Mouse (Mus musculus) olfactory bulb, adult 2 months (tissue): ENCODE measurements at regions not wholly inside any gene's neighbourhood (a gene's known extent, or its start where the extent isn't known, plus 50 kb on each side); places are given as distances from the start of the nearest gene placed in this dataset.

Experiments
- H3K27ac ChIP-seq: fragments of 200-500 bp; 2 replicates; pipeline ENCODE4 v1.5.1; 2012; ENCODE audit warnings: low read depth, low read length; ENCODE audit not compliant: insufficient read depth
- H3K4me1 ChIP-seq: fragments of 200-500 bp; 2 replicates; pipeline ENCODE4 v1.6.1; 2012; ENCODE audit warnings: low read length; ENCODE audit not compliant: control insufficient read depth, insufficient read depth
- H3K4me3 ChIP-seq: fragments of 200-500 bp; 2 replicates; pipeline ENCODE4 v1.5.1; 2012; ENCODE audit warnings: mild to moderate bottlenecking, low read depth, low read length, moderate library complexity; ENCODE audit not compliant: insufficient read depth
- CTCF ChIP-seq: fragments of 200-500 bp; IDR thresholded peaks from 2 replicates; pipeline ENCODE4 v1.5.1; 2012; ENCODE audit warnings: low read depth, mild to moderate bottlenecking, low read length, moderate library complexity; ENCODE audit not compliant: insufficient read depth
- POLR2A ChIP-seq: fragments of 200-500 bp; IDR thresholded peaks from 2 replicates; pipeline ENCODE4 v1.6.1; 2012; ENCODE audit warnings: mild to moderate bottlenecking, low read depth, low read length, moderate library complexity; ENCODE audit not compliant: insufficient read depth
- WGBS: fragments of 180-500 bp; shearing (Covaris S2); methylation state at CpG from one replicate; pipeline ENCODE4 v1.1.7; 2018; 5-methylcytosine and 5-hydroxymethylcytosine counted together

DNA sequence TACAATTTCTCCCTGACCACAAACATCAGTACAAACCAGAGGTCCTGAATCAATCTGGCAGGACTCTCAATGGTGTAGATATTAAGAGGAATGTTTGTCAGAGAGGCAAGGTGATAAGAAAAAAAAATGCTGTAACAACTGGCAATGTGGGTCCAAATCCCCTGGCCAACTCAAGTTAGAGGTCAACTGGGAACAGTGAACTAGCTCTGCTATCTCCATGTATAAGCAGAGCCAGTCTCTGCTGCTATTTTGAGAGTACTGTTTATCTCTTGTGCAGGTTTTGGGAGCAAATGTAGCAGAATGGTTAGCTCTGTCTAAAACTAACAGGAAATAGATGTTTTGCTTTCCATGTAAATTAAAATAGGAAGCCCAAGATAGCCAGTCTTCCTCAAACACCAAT is 547.6 kb upstream of the Lmcd1 start:
- Histone ChIP-seq H3K4me1 (no peaks in the 10 kb centered on the region), H3K4me3 (no peak overlapping the region), H3K27ac (no peak overlapping the region)
- TF ChIP-seq POLR2A (no peak), CTCF (no peak)

DNA sequence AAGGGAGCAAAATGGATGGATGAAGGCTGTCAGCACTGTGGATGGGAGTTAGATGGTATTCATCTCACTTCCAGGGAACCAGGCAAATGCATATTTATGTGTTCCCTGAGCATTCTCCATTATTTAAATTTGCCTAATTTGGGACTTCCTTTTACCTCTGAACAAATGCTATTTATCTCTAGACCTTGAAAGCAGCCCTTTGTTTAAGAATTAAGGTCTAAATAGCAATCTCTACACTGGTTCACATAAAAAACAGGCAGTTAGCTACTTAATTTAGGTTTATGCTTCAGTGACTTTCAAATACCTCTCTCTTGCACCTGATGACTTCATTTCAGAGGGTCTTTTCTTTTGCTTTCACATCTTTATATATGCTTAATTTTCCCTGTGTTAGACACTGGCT is 543.2 kb upstream of the Lmcd1 start:
- Histone ChIP-seq H3K4me3 (no peak overlapping the region), H3K27ac (no peak overlapping the region), H3K4me1 (no peaks in the 10 kb centered on the region)
- TF ChIP-seq CTCF (no peak), POLR2A (no peak)

DNA sequence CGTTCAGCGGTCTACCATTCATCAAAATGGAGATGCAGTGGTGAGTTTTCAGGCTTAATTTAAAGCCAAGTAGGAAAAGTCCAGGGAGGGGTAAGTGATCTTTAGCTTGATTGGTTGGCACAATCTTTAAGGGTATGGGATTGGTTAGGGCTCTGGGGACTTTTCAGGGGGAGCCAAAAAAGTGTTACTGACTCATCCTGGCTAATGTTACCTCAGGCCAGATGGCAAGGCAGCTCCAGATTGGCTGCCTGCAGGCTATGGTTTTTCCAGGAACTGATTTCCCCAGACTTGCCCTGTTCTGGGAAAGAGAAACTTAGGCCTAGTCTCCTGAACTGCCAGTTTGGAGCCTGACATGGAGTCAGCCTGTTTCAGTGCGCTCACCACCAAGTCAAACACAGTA is 539.6 kb upstream of the Lmcd1 start:
- Histone ChIP-seq H3K4me3 (no peak overlapping the region), H3K4me1 (no peaks in the 10 kb centered on the region), H3K27ac (no peak overlapping the region)
- TF ChIP-seq CTCF (no peak), POLR2A (no peak)
- WGBS = 85% methylated on average over 3 of the region's 3 CpGs

DNA sequence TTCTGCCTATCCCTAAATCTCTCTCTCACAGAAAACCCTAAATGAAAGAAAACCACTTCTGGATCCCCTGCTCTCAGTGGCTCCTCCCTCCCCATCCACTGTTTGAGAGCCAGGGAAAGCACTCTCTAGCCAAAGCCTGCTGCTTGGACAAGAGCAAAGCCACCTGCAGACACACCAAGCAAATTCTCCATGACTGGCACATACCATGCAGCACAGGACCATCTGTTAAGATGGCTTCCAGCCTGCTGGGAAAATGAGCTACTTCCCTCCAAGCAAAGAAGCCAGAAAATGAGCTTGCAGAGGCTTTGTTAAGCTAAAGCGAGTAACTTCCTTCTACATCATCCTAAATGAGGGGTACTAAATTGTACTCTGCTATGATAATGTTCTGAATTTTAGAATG is 534.6 kb upstream of the Lmcd1 start:
- H3K4me1 ChIP-seq = no peaks in the 10 kb centered on the region
- H3K27ac ChIP-seq = no peak overlapping the region
- 88% methylated on average over 1 of the region's 1 CpGs for WGBS
- H3K4me3 ChIP-seq = no peak overlapping the region
- TF ChIP-seq POLR2A (no peak), CTCF (no peak)

DNA sequence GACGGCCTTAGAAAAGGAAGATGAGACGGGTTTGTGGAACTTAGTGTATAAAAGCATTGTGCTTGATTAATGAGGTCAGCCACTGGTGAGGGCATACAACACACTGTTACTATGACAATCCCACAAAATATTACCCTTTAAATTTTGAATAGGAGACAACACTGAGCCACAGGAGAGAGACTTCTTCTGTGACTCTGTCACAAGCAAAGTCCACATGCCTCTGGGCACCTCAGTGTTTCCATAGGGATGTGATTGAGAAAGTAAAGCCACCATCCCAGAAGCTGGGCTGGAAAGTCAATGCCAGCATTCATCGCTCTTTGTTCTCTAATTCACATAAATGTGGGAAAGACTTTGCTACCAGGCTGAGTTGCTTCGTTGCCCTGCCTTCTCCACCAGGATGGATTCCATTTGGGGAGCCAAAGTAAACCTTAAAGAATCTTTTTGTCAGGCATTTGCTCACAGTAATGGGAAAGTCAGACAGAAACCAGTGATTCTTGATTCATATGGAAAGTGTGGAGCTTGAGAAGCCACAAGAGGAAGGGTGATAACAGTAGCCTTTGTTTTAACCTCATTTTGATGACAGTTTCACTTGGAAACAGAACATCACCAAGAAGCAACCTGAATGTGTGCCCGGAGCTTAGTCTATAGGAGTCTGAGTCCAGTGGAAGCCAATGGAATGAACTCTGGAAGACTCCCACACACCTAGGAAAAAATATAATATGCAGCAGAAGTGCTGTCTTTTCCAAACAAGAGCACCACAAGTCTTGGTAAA is 491.7 kb upstream of the Lmcd1 start:
- Histone ChIP-seq H3K27ac (no peak overlapping the region), H3K4me3 (no peak overlapping the region), H3K4me1 (no peaks in the 10 kb centered on the region)
- 84% methylated on average over 5 of the region's 5 CpGs for WGBS
- no peak for TF ChIP-seq CTCF
- TF ChIP-seq POLR2A = no peak

DNA sequence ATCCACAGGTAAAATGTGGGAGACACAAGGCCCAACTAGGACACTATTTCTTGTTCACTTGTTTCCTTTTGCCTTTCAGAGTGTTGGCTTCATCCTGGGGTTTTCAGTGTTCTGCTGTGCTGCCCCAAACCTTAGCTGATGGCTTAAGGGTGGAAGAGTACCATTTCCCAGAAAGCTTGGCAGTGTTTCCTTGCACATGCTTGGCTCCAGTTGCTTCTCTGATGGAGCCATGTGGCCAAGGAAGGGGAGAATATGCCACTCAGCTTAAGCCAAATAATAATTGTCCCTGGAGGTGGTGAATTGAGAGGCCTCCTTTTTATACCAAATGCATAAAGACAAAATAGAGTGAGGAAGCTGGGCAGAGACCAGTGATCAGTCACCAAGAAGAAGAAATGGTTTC is 464.9 kb upstream of the Lmcd1 start:
- H3K4me3 ChIP-seq = no peak overlapping the region
- no peak overlapping the region for H3K27ac ChIP-seq
- H3K4me1 ChIP-seq = no peaks in the 10 kb centered on the region
- TF ChIP-seq POLR2A (no peak), CTCF (no peak)

DNA sequence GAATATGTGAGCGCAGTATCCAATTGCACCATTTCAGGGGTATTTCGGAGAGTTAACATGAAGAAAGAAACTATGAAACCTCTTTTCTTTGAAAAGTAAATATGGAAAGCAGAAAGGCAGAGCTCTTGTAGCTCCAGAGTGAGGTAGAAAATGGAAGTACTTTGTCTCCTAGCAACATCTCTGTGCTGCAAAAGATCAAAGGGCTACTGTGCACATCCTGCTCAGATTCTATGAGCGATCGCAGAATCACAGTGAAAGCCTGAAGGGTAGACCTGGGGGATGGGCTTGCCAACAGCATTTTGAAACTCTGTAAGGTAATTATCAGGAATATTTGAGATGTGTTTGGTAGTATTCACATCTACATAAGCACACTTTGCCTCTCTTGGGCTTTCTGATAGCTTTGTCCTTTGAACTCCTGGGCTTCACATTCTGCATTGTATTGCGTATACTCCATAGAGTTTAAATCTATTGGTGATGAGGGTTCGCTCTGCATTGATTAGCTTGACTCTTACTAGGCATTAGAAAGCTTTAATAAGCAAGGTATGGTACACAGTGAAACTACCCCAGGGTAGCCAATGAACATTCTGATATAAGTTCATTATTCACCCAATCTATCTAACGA is 459.5 kb upstream of the Lmcd1 start:
- Histone ChIP-seq H3K27ac (no peak overlapping the region), H3K4me3 (no peak overlapping the region), H3K4me1 (no peaks in the 10 kb centered on the region)
- TF ChIP-seq CTCF = no peak
- no peak for TF ChIP-seq POLR2A
- WGBS = 87% methylated on average over 7 of the region's 7 CpGs

DNA sequence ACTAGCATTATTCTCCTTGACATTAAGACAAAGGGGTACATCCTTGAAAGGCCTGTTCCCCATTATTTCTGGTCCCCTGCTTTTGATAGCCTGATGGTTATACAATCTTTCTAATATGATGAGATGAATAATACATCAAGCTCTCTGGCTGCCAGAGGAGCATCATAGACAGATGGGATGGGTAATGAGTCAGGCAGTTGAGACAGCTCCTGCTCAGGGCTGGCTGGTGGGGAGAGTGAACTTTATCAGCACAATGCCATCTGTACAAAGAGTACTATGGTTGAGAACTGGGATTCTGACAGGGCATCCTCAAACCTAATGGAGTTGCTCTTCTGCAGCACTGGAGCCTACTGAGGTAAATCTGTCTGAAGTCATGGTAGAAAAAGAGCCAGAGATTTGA is 458.4 kb upstream of the Lmcd1 start:
- Histone ChIP-seq H3K4me3 (no peak overlapping the region), H3K4me1 (no peaks in the 10 kb centered on the region), H3K27ac (no peak overlapping the region)
- TF ChIP-seq CTCF = no peak
- TF ChIP-seq POLR2A = no peak

DNA sequence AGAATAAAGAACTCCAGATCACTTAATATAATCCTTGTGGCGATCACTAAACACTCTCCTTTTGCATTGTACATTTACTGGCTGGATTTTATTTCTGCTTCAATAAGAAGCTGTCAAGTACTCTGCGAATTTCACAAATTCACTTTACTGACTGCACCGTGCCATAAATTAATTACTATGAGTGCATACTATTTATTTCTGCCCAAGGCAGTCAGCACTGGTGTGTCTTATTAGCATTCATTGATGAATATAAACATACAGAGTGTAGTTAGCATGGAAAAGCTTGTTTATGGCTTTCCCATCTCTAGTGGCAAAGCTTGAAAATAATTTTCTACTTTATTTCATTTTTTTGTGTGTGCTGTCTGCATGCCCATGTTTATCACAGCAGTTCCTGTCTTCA is 453.3 kb upstream of the Lmcd1 start:
- TF ChIP-seq POLR2A (no peak), CTCF (no peak)
- H3K4me1 ChIP-seq = no peaks in the 10 kb centered on the region
- H3K27ac ChIP-seq = no peak overlapping the region
- 62% methylated on average over 3 of the region's 3 CpGs for WGBS
- no peak overlapping the region for H3K4me3 ChIP-seq
